Mouse (Mus musculus) hindbrain, embryonic 14.5 days (tissue): ENCODE measurements around the gene Fat3. TPM values are rescaled to one million over a fixed set of nuclear protein-coding genes. Genes with fewer than 3 reads are reported as not detected.
A peak's percentile ranks its signal among the peaks of the same experiment; 100 is the strongest.

Experiments
- ATAC-seq: fragments of 200-750 bp; cut with Nextera tagmentation; 2 replicates; pipeline ENCODE4 v1.8.0; 2017; ENCODE audit warnings: moderate number of reproducible peaks, mild to moderate bottlenecking, moderate TSS enrichment, moderate library complexity; ENCODE audit not compliant: low FRiP score
- DNase-seq: peaks from one replicate; pipeline ENCODE4 v3.0.0-alpha.2; 2015; ENCODE audit warnings: low spot score
- H3K27ac ChIP-seq: fragments of 300-500 bp; sonication (generic); 2 replicates; pipeline ENCODE4 v1.5.1; 2014; ENCODE audit warnings: mild to moderate bottlenecking, moderate library complexity
- H3K27me3 ChIP-seq: fragments of 300-500 bp; sonication (generic); 2 replicates; pipeline ENCODE4 v1.6.1; 2014; ENCODE audit warnings: mild to moderate bottlenecking, low read length, mixed read lengths; ENCODE audit not compliant: control insufficient read depth, insufficient read depth
- H3K36me3 ChIP-seq: fragments of 300-500 bp; sonication (generic); replicated peaks from 2 replicates; pipeline ENCODE4 v1.6.1; 2014; ENCODE audit not compliant: control insufficient read depth, insufficient read depth
- H3K4me1 ChIP-seq: fragments of 300-500 bp; sonication (generic); replicated peaks from 2 replicates; pipeline ENCODE4 v1.6.1; 2014; ENCODE audit warnings: antibody characterized with exemption, low read length, mixed read lengths; ENCODE audit not compliant: control insufficient read depth, insufficient read depth
- H3K4me2 ChIP-seq: fragments of 300-500 bp; sonication (generic); replicated peaks from 2 replicates; pipeline ENCODE4 v1.6.1; 2014; ENCODE audit warnings: mild to moderate bottlenecking, moderate library complexity
- H3K4me3 ChIP-seq: fragments of 300-500 bp; sonication (generic); replicated peaks from 2 replicates; pipeline ENCODE4 v1.5.1; 2014; ENCODE audit warnings: mild to moderate bottlenecking, low read length
- H3K9ac ChIP-seq: fragments of 300-500 bp; sonication (generic); 2 replicates; pipeline ENCODE4 v1.6.1; 2014
- H3K9me3 ChIP-seq: fragments of 300-500 bp; sonication (generic); 2 replicates; pipeline ENCODE4 v1.6.1; 2016; ENCODE audit warnings: low read length; ENCODE audit not compliant: control insufficient read depth
- WGBS: fragments of 180-500 bp; shearing (Covaris S2); extraction: QIAGEN DNeasy Blood & Tissue Kit; methylation state at CpG from one replicate; pipeline ENCODE4 v1.1.7; 2014; 5-methylcytosine and 5-hydroxymethylcytosine counted together
- polyA plus RNA-seq: library from polyadenylated mRNA; unstranded; fragments of >200 nt; fragmentation: Nextera tagmentation; extraction: Ambion mirVana; gene quantifications from 2 replicates; pipeline ENCODE4 v1.2.1, GENCODE M21; 2014

Fat3 gene
- polyA plus RNA-seq, 1 experiment from 2014 or later = 18.7 TPM

GRCm38 (mm10) chr9:16344902-16345855 is 155.9 kb downstream of the Fat3 start:
- Histone ChIP-seq H3K4me1 (peaks cover 27% of the 10 kb centered on the region), H3K9me3 (no peaks in the 10 kb centered on the region), H3K27me3 (no peaks in the 10 kb centered on the region), H3K4me2 (peak overlapping the region; percentile 16; the same call in 1 of the 2 replicates), H3K9ac (no peak overlapping the region), H3K36me3 (no peaks in the 10 kb centered on the region), H3K4me3 (no peak overlapping the region), H3K27ac (peak overlapping the region; percentile 65)
- ATAC-seq = peak; percentile 73
- DNase-seq = peak; percentile 43
- WGBS = 54% methylated on average over 11 of the region's 11 CpGs

- H3K9me3 ChIP-seq = no peaks in the 10 kb centered on the region
- H3K9ac ChIP-seq = no peak overlapping the region
- no peaks in the 10 kb centered on the region for H3K36me3 ChIP-seq
- ATAC-seq (no peak), DNase-seq (no peak)
- peaks cover 27% of the 10 kb centered on the region for H3K4me1 ChIP-seq
- no peak overlapping the region for H3K4me3 ChIP-seq
- no peak overlapping the region for H3K4me2 ChIP-seq
- no peaks in the 10 kb centered on the region for H3K27me3 ChIP-seq
- 90% methylated on average over 2 of the region's 2 CpGs for WGBS
- H3K27ac ChIP-seq = no peak overlapping the region
These were observed 157.9 kb downstream of the Fat3 start for GRCm38 (mm10) chr9:16343191-16343590.

- WGBS = 83% methylated on average over 8 of the region's 8 CpGs
- H3K9me3 ChIP-seq = no peaks in the 10 kb centered on the region
- H3K27ac ChIP-seq = no peak overlapping the region
- H3K27me3 ChIP-seq = no peaks in the 10 kb centered on the region
- no peak overlapping the region for H3K4me2 ChIP-seq
- peaks cover 27% of the 10 kb centered on the region for H3K4me1 ChIP-seq
- no peaks in the 10 kb centered on the region for H3K36me3 ChIP-seq
- no peak for ATAC-seq
- DNase-seq = no peak
- H3K9ac ChIP-seq = no peak overlapping the region
- H3K4me3 ChIP-seq = no peak overlapping the region
These were observed 158.5 kb downstream of the Fat3 start for GRCm38 (mm10) chr9:16342577-16342976.

- no peaks in the 10 kb centered on the region for H3K27me3 ChIP-seq
- WGBS = 21% methylated on average over 3 of the region's 3 CpGs
- H3K4me2 ChIP-seq = no peak overlapping the region
- H3K27ac ChIP-seq = peak overlapping the region; percentile 49
- H3K4me1 ChIP-seq = no peaks in the 10 kb centered on the region; the same call in 1 of the 2 replicates
- H3K9me3 ChIP-seq = no peaks in the 10 kb centered on the region
- DNase-seq (no peak), ATAC-seq (no peak; the same call in 1 of the 2 replicates)
- H3K4me3 ChIP-seq = no peak overlapping the region
- no peaks in the 10 kb centered on the region for H3K36me3 ChIP-seq
- H3K9ac ChIP-seq = no peak overlapping the region
These were observed 170.6 kb downstream of the Fat3 start for GRCm38 (mm10) chr9:16330290-16330984.

- WGBS = 73% methylated on average over 1 of the region's 1 CpGs
- Histone ChIP-seq H3K4me2 (no peak overlapping the region), H3K9me3 (no peaks in the 10 kb centered on the region), H3K27ac (no peak overlapping the region), H3K9ac (no peak overlapping the region), H3K36me3 (no peaks in the 10 kb centered on the region), H3K4me1 (no peaks in the 10 kb centered on the region; the same call in 1 of the 2 replicates), H3K4me3 (no peak overlapping the region), H3K27me3 (no peaks in the 10 kb centered on the region)
- DNase-seq (no peak), ATAC-seq (no peak)
These were observed 182.1 kb downstream of the Fat3 start for GRCm38 (mm10) chr9:16318957-16319356.

- H3K4me1 ChIP-seq = peaks cover 15% of the 10 kb centered on the region
- H3K27me3 ChIP-seq = no peaks in the 10 kb centered on the region
- no peak overlapping the region for H3K9ac ChIP-seq
- ATAC-seq (no peak), DNase-seq (no peak)
- H3K9me3 ChIP-seq = no peaks in the 10 kb centered on the region
- no peaks in the 10 kb centered on the region for H3K36me3 ChIP-seq
- 73% methylated on average over 4 of the region's 4 CpGs for WGBS
- H3K4me3 ChIP-seq = no peak overlapping the region
- H3K4me2 ChIP-seq = no peak overlapping the region
- H3K27ac ChIP-seq = no peak overlapping the region
These were observed 188.4 kb downstream of the Fat3 start for GRCm38 (mm10) chr9:16312599-16313197.

GRCm38 (mm10) chr9:16310855-16311848 is 189.9 kb downstream of the Fat3 start:
- peak; percentile 67; the same call in 1 of the 2 replicates for ATAC-seq
- H3K9me3 ChIP-seq = no peaks in the 10 kb centered on the region
- no peaks in the 10 kb centered on the region for H3K36me3 ChIP-seq
- WGBS = 37% methylated on average over 5 of the region's 5 CpGs
- no peak overlapping the region for H3K4me2 ChIP-seq
- no peak overlapping the region for H3K9ac ChIP-seq
- peaks cover 17% of the 10 kb centered on the region for H3K4me1 ChIP-seq
- H3K4me3 ChIP-seq = no peak overlapping the region
- 0 out of 2 replicates have a peak overlapping the region, but pooled peaks have one; percentile 8 for H3K27ac ChIP-seq
- no peak for DNase-seq
- no peaks in the 10 kb centered on the region for H3K27me3 ChIP-seq

- peaks cover 25% of the 10 kb centered on the region for H3K4me1 ChIP-seq
- no peak overlapping the region for H3K27ac ChIP-seq
- H3K9ac ChIP-seq = no peak overlapping the region
- H3K36me3 ChIP-seq = no peaks in the 10 kb centered on the region
- DNase-seq (no peak), ATAC-seq (no peak)
- H3K27me3 ChIP-seq = no peaks in the 10 kb centered on the region
- H3K4me3 ChIP-seq = no peak overlapping the region
- H3K4me2 ChIP-seq = no peak overlapping the region
- 59% methylated on average over 4 of the region's 4 CpGs for WGBS
- H3K9me3 ChIP-seq = no peaks in the 10 kb centered on the region
These were observed 190.8 kb downstream of the Fat3 start for GRCm38 (mm10) chr9:16310305-16310704.
